Mouse (Mus musculus): ENCODE data around the gene Alkbh5. TPM values are rescaled to one million over a fixed set of nuclear protein-coding genes. Genes with fewer than 3 reads are reported as not detected.

The Alkbh5 gene
- 40.5 and 55.0 TPM in 2 replicates for total RNA-seq (2012; rRNA removed)
- 37.2 and 42.7 TPM in 2 replicates for total RNA-seq (2014; rRNA removed)
- 33.8 and 39.6 TPM in 2 replicates for polyA plus RNA-seq (2012; ENCODE audit: insufficient read length, low read depth)

DNA sequence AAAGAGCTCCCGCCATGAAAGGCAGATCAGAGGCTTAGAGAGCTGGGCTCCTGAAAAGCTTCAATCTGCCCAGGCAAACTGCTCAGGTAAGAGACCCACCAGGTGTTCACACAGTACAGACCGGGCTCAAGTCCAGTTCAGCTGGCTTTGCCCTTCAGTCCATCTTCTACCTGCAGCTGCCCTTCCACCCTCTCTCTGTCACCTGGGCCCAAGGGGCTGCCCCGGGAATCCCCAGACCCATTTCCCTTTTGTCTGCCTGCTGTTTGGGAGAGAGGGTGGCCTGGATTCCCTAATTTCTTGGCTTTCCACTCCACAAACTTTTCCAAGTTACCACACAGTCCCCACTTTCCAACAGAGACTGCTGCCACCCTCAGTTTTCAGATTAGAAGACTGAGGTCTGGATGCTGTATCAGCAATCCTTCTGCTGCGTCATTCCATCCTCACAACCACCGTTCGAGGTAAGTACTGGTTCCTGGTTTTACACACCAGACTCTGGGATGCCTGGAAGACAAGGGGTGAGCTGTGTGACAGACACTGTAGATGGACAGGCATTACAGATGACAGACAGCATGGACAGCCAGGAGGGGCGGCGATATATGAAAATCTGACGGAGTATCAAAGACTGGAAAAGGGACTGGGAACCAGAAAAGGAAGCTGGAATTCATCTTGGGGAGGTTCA lies at the start of gene Alkbh5:
Gene Alkbh5 (plus strand): TSS at position 202 of the 679 bp plus-strand sequence.
- no peaks in the 10 kb centered on the region for H3K9me3 ChIP-seq (replicated peaks; ENCODE audit: low read length)
- H3K4me3 ChIP-seq (replicated peaks in 1 of 3; ENCODE audit: low read depth in 2 of 3, low read length in 2 of 3, poor library complexity in 1 of 3) = peak within 1 kb of the TSS; percentile 71 to 80 (median 79)
- peaks cover 32% of the 10 kb centered on the region for H3K79me2 ChIP-seq (replicated peaks; ENCODE audit: control insufficient read depth, extremely low read depth, insufficient read depth, poor library complexity, severe bottlenecking)
- H3K27ac ChIP-seq (ENCODE audit: insufficient read depth, low read depth) = peak within 1 kb of the TSS; percentile 97
- DNase-seq (ENCODE audit: extremely low read depth) = no peak
- TF ChIP-seq E2F4 (IDR thresholded peaks at IDR 0.05; ENCODE audit: insufficient replicate concordance, low read depth, low read length) (no peak), ZC3H11A (IDR thresholded peaks at IDR 0.05; ENCODE audit: low read depth, low read length) (no peak), POLR2A (IDR thresholded peaks at IDR 0.05; ENCODE audit: low read depth, low read length) (no peak), CHD1 (IDR thresholded peaks at IDR 0.05; ENCODE audit: low read depth, low read length) (0 out of 2 replicates have a peak, but pooled peaks have one; percentile 14), MAFK (IDR thresholded peaks at IDR 0.05; ENCODE audit: insufficient replicate concordance, low read length) (peak; percentile 84)
- dilution Hi-C loops (cut with MboI; ENCODE audit: extremely low pct_ligation_motif_present, extremely low pct_unique_long_range_greater_than_20kb, low sequenced_read_pairs) (no loop called here), in situ Hi-C loops (cut with MboI; ENCODE audit: low pct_ligation_motif_present, low pct_unique_long_range_greater_than_20kb, low sequenced_read_pairs) (no loop called here)
- peaks cover 0 to 8% of the 10 kb centered on the region in 2 experiments for H3K36me3 ChIP-seq (replicated peaks in 1 of 2; ENCODE audit: control insufficient read depth in 1 of 2, insufficient read depth in 1 of 2, low read length in 1 of 2)
- H3K4me1 ChIP-seq (ENCODE audit: control insufficient read depth in 1 of 2, insufficient read depth in 2 of 2) = peaks cover 2 to 17% of the 10 kb centered on the region in 2 experiments; a peak in 3 of 4 replicates
- H3K9ac ChIP-seq (ENCODE audit: insufficient read depth, low read depth) = peak within 1 kb of the TSS; percentile 88
- H3K4me2 ChIP-seq (ENCODE audit: insufficient read depth, low read depth, poor library complexity, severe bottlenecking) = peak within 1 kb of the TSS; percentile 73
- peaks cover 20% of the 10 kb centered on the region for H3K27me3 ChIP-seq (replicated peaks)

DNA sequence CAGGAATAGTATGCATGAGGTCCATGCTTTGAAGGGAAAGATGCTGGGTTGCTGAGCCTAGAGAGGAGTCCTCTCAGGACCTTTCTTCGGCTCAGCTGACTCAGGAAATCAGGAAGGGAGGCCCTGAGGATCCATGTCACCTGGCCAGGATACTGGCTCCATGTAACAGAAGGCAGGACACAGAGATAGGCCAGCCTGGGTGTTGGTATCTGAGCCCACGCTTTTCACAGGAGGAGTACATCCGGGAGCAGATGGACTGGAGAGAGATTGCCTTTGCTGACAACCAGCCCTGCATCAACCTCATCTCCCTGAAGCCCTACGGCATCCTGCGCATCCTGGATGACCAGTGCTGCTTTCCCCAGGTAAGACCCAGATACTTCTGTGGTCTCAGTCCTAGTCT lies 43.5 kb upstream of the Alkbh5 start:
- no peak overlapping the region for H3K9ac ChIP-seq (ENCODE audit: insufficient read depth, low read depth)
- H3K79me2 ChIP-seq (replicated peaks; ENCODE audit: control insufficient read depth, extremely low read depth, insufficient read depth, poor library complexity, severe bottlenecking) = no peaks in the 10 kb centered on the region
- DNase-seq (ENCODE audit: extremely low read depth) = no peak
- in situ Hi-C loops (cut with MboI; ENCODE audit: low pct_ligation_motif_present, low pct_unique_long_range_greater_than_20kb, low sequenced_read_pairs) = no loop called here
- dilution Hi-C loops (cut with MboI; ENCODE audit: extremely low pct_ligation_motif_present, extremely low pct_unique_long_range_greater_than_20kb, low sequenced_read_pairs) = no loop called here
- no peaks in the 10 kb centered on the region for H3K36me3 ChIP-seq (replicated peaks in 1 of 2; ENCODE audit: control insufficient read depth in 1 of 2, insufficient read depth in 1 of 2, low read length in 1 of 2)
- H3K9me3 ChIP-seq (replicated peaks; ENCODE audit: low read length) = no peaks in the 10 kb centered on the region
- TF ChIP-seq MAZ (IDR thresholded peaks at IDR 0.05; ENCODE audit: low read depth, low read length) (no peak), IRF4 (IDR thresholded peaks at IDR 0.05; ENCODE audit: low read depth, low read length) (no peak), RAD21 (IDR thresholded peaks at IDR 0.05; ENCODE audit: low read depth, low read length) (no peak), NELFE (IDR thresholded peaks at IDR 0.05; ENCODE audit: low read depth, low read length) (no peak), TCF12 (IDR thresholded peaks at IDR 0.05; ENCODE audit: low read depth, low read length) (no peak), KAT2A (IDR thresholded peaks at IDR 0.05; ENCODE audit: insufficient replicate concordance, low read length) (no peak), BHLHE40 (IDR thresholded peaks at IDR 0.05; ENCODE audit: low read depth, low read length) (no peak), SIN3A (IDR thresholded peaks at IDR 0.05; ENCODE audit: low read length) (no peak), POLR2AphosphoS2 (IDR thresholded peaks at IDR 0.05; ENCODE audit: low read depth, low read length) (no peak)
- peaks cover 0 to 4% of the 10 kb centered on the region in 2 experiments; a peak in 1 of 4 replicates for H3K4me1 ChIP-seq (ENCODE audit: control insufficient read depth in 1 of 2, insufficient read depth in 2 of 2)
- H3K4me2 ChIP-seq (ENCODE audit: insufficient read depth, low read depth, poor library complexity, severe bottlenecking) = no peak overlapping the region
- H3K27ac ChIP-seq (ENCODE audit: insufficient read depth, low read depth) = no peak overlapping the region
- H3K4me3 ChIP-seq (replicated peaks in 1 of 3; ENCODE audit: low read depth in 2 of 3, low read length in 2 of 3, poor library complexity in 1 of 3) = no peak overlapping the region
- H3K27me3 ChIP-seq (replicated peaks) = peaks cover 35% of the 10 kb centered on the region

Measured in CH12.LX (cell line).